Mouse (Mus musculus): Measurements from ENCODE around the gene Sema4a. TPM values are rescaled to one million over a fixed set of nuclear protein-coding genes. Genes with fewer than 3 reads are reported as not detected.
A peak's percentile ranks its signal among the peaks of the same experiment; 100 is the strongest.

Gene Sema4a
- total RNA-seq, 2 experiments from 2014 or later = 1.2 to 1.8 TPM

GRCm38 (mm10) chr3:88483141-88483540 lies 22.2 kb upstream of the Sema4a start:
- TF ChIP-seq CTCF (IDR thresholded peaks at IDR 0.05) = no peak
- no peak for DNase-seq
- intact Hi-C loops (cut with DNase I) = loop anchor here (1.0 kb wide), 1 partner anchor 39 kb away; no protein-coding TSS in a partner anchor

GRCm38 (mm10) chr3:88482336-88482735 lies 21.4 kb upstream of the Sema4a start:
- intact Hi-C loops (cut with DNase I) = no loop called here
- no peak for DNase-seq
- Histone ChIP-seq H3K27ac (no peak overlapping the region), H3K4me3 (no peak overlapping the region)
- no peak for TF ChIP-seq CTCF (IDR thresholded peaks at IDR 0.05)

More at GRCm38 (mm10) chr3:88483141-88483540, 22.2 kb upstream of the Sema4a start:
- no peak overlapping the region for H3K4me3 ChIP-seq
- no peak overlapping the region for H3K27ac ChIP-seq

GRCm38 (mm10) chr3:88481372-88482040 lies 20.5 kb upstream of the Sema4a start:
- DNase-seq = peak; percentile 14
- Histone ChIP-seq H3K4me3 (no peak overlapping the region), H3K27ac (no peak overlapping the region)
- intact Hi-C loops (cut with DNase I) = no loop called here
- TF ChIP-seq CTCF (IDR thresholded peaks at IDR 0.05) = no peak

GRCm38 (mm10) chr3:88480679-88481078 lies 19.7 kb upstream of the Sema4a start:
- no peak for TF ChIP-seq CTCF (IDR thresholded peaks at IDR 0.05)
- no peak for DNase-seq
- Histone ChIP-seq H3K4me3 (no peak overlapping the region), H3K27ac (no peak overlapping the region)
- intact Hi-C loops (cut with DNase I) = no loop called here

GRCm38 (mm10) chr3:88479828-88480227 lies 18.8 kb upstream of the Sema4a start:
- intact Hi-C loops (cut with DNase I) = no loop called here
- no peak for DNase-seq
- no peak overlapping the region for H3K4me3 ChIP-seq
- H3K27ac ChIP-seq = no peak overlapping the region
- TF ChIP-seq CTCF (IDR thresholded peaks at IDR 0.05) = no peak

GRCm38 (mm10) chr3:88479163-88479562 lies 18.2 kb upstream of the Sema4a start:
- Histone ChIP-seq H3K4me3 (no peak overlapping the region), H3K27ac (no peak overlapping the region)
- no peak for TF ChIP-seq CTCF (IDR thresholded peaks at IDR 0.05)
- DNase-seq = no peak
- intact Hi-C loops (cut with DNase I) = no loop called here

GRCm38 (mm10) chr3:88477735-88478134 lies 16.8 kb upstream of the Sema4a start:
- Histone ChIP-seq H3K4me3 (no peak overlapping the region), H3K27ac (no peak overlapping the region)
- TF ChIP-seq CTCF (IDR thresholded peaks at IDR 0.05) = no peak; the same call in 1 of the 2 replicates
- peak; percentile 86 for DNase-seq
- intact Hi-C loops (cut with DNase I) = no loop called here

GRCm38 (mm10) chr3:88476403-88476802 lies 15.4 kb upstream of the Sema4a start:
- no peak overlapping the region for H3K27ac ChIP-seq
- intact Hi-C loops (cut with DNase I) = no loop called here
- no peak overlapping the region for H3K4me3 ChIP-seq
- DNase-seq = no peak
- TF ChIP-seq CTCF (IDR thresholded peaks at IDR 0.05) = peak; percentile 2; the same call in 1 of the 2 replicates

- intact Hi-C loops (cut with DNase I) = no loop called here
- Histone ChIP-seq H3K27ac (no peak overlapping the region), H3K4me3 (no peak overlapping the region)
- no peak for TF ChIP-seq CTCF (IDR thresholded peaks at IDR 0.05)
- DNase-seq = no peak
Measured at GRCm38 (mm10) chr3:88473571-88473970, 12.6 kb upstream of the Sema4a start.

- intact Hi-C loops (cut with DNase I) = no loop called here
- no peak for TF ChIP-seq CTCF (IDR thresholded peaks at IDR 0.05)
- DNase-seq = no peak
- Histone ChIP-seq H3K27ac (no peak overlapping the region), H3K4me3 (no peak overlapping the region)
Measured at GRCm38 (mm10) chr3:88473020-88473419, 12.0 kb upstream of the Sema4a start.

GRCm38 (mm10) chr3:88470943-88471479 lies 10.0 kb upstream of the Sema4a start:
- intact Hi-C loops (cut with DNase I) = no loop called here
- DNase-seq = no peak
- no peak overlapping the region for H3K4me3 ChIP-seq
- no peak overlapping the region for H3K27ac ChIP-seq
- TF ChIP-seq CTCF (IDR thresholded peaks at IDR 0.05) = no peak

GRCm38 (mm10) chr3:88469466-88469865 lies 8.5 kb upstream of the Sema4a start:
- Histone ChIP-seq H3K27ac (no peak overlapping the region), H3K4me3 (no peak overlapping the region)
- intact Hi-C loops (cut with DNase I) = loop anchor here (5.0 kb wide), 1 partner anchor 42 kb away; the partner anchor contains the start of gene Slc25a44
- no peak for TF ChIP-seq CTCF (IDR thresholded peaks at IDR 0.05)
- no peak for DNase-seq

GRCm38 (mm10) chr3:88467116-88467824 lies 6.3 kb upstream of the Sema4a start:
- Histone ChIP-seq H3K27ac (no peak overlapping the region), H3K4me3 (no peak overlapping the region)
- intact Hi-C loops (cut with DNase I) = loop anchor here (1.0 to 5.0 kb wide), 2 partner anchors 40 to 60 kb away; partner anchors contain the start of gene Slc25a44
- peak; percentile 95 for TF ChIP-seq CTCF (IDR thresholded peaks at IDR 0.05)
- peak; percentile 92 for DNase-seq
